8 mouse cellular contexts compared by ENCODE assay signal in genomic region chr2:121415103-121415502, GRCm38 (mm10). TPM values are rescaled to one million over a fixed set of nuclear protein-coding genes. Genes with fewer than 3 reads are reported as not detected.
DNase-seq lines count a peak whose midpoint lies in the region; ATAC-seq and TF ChIP-seq lines count a peak whose summit lies in the region.

No protein-coding gene starts in this region.

- TF ChIP-seq CTCF in midbrain, postnatal 0 days (IDR thresholded peaks at IDR 0.05) = no peak

- H3K9ac ChIP-seq in kidney, embryonic 15.5 days = peak overlapping the region; percentile 98
- H3K9ac ChIP-seq in embryonic facial prominence, embryonic 11.5 days (replicated peaks; ENCODE audit: low read length) = peak overlapping the region; percentile 40
- H3K9ac ChIP-seq in intestine, embryonic 14.5 days (ENCODE audit: low read length) = peak overlapping the region; percentile 100
- H3K9ac ChIP-seq in midbrain, postnatal 0 days (replicated peaks; ENCODE audit: low read length, poor library complexity, severe bottlenecking) = peak overlapping the region; percentile 93; the same call in 1 of the 2 replicates

- no peak for ATAC-seq in kidney, embryonic 15.5 days (replicated peaks; ENCODE audit: low FRiP score)
- ATAC-seq in embryonic facial prominence, embryonic 11.5 days (replicated peaks; ENCODE audit: insufficient number of reproducible peaks, low FRiP score, low TSS enrichment, low read depth) = no peak
- ATAC-seq in intestine, embryonic 14.5 days (replicated peaks; ENCODE audit: low FRiP score, low TSS enrichment, low read depth) = no peak
- ATAC-seq in midbrain, postnatal 0 days (ENCODE audit: low FRiP score) = no peak

- H3K27me3 ChIP-seq in kidney, embryonic 15.5 days = no peaks in the 10 kb centered on the region
- H3K27me3 ChIP-seq in embryonic facial prominence, embryonic 11.5 days (ENCODE audit: control insufficient read depth, insufficient read depth, low read length) = no peaks in the 10 kb centered on the region
- H3K27me3 ChIP-seq in intestine, embryonic 14.5 days (replicated peaks; ENCODE audit: control insufficient read depth, insufficient read depth, low read length) = no peaks in the 10 kb centered on the region
- H3K27me3 ChIP-seq in midbrain, postnatal 0 days (ENCODE audit: insufficient read depth, low read length) = no peaks in the 10 kb centered on the region

- peaks cover 34% of the 10 kb centered on the region for H3K36me3 ChIP-seq in kidney, embryonic 15.5 days
- H3K36me3 ChIP-seq in embryonic facial prominence, embryonic 11.5 days (replicated peaks; ENCODE audit: control insufficient read depth, insufficient read depth, low read depth, low read length) = peaks cover 7% of the 10 kb centered on the region
- peaks cover 29% of the 10 kb centered on the region for H3K36me3 ChIP-seq in intestine, embryonic 14.5 days (ENCODE audit: control insufficient read depth, insufficient read depth, low read length)
- H3K36me3 ChIP-seq in midbrain, postnatal 0 days (ENCODE audit: insufficient read depth, low read length) = peaks cover 5% of the 10 kb centered on the region; the same call in 1 of the 2 replicates

- no peak overlapping the region for H3K27ac ChIP-seq in kidney, embryonic 15.5 days
- H3K27ac ChIP-seq in embryonic facial prominence, embryonic 11.5 days (replicated peaks; ENCODE audit: low read depth, low read length) = no peak overlapping the region
- H3K27ac ChIP-seq in intestine, embryonic 14.5 days (ENCODE audit: low read depth) = no peak overlapping the region
- no peak overlapping the region for H3K27ac ChIP-seq in midbrain, postnatal 0 days (ENCODE audit: low read depth, low read length)

- no peaks in the 10 kb centered on the region for H3K9me3 ChIP-seq in kidney, embryonic 15.5 days (replicated peaks)
- no peaks in the 10 kb centered on the region for H3K9me3 ChIP-seq in embryonic facial prominence, embryonic 11.5 days (replicated peaks; ENCODE audit: control insufficient read depth, low read length)
- H3K9me3 ChIP-seq in intestine, embryonic 14.5 days (ENCODE audit: control insufficient read depth, low read length) = no peaks in the 10 kb centered on the region
- no peaks in the 10 kb centered on the region for H3K9me3 ChIP-seq in midbrain, postnatal 0 days (ENCODE audit: low read length)

- DNase-seq in kidney, postnatal 36 days = no peak
- DNase-seq in embryonic facial prominence, embryonic 11.5 days (ENCODE audit: low spot score) = no peak
- no peak for DNase-seq in intestine, embryonic 14.5 days (ENCODE audit: low spot score)
- no peak for DNase-seq in midbrain, postnatal 0 days (ENCODE audit: low spot score)
- DNase-seq in right cerebral cortex, adult 18-20 months = no peak
- DNase-seq in thymus, postnatal 4 days = no peak
- DNase-seq in cerebellum, adult 11 months = no peak

- peak overlapping the region; percentile 64 for H3K4me2 ChIP-seq in kidney, embryonic 15.5 days
- H3K4me2 ChIP-seq in embryonic facial prominence, embryonic 11.5 days (ENCODE audit: low read depth, low read length) = peak overlapping the region; percentile 57
- peak overlapping the region; percentile 88 for H3K4me2 ChIP-seq in intestine, embryonic 14.5 days (ENCODE audit: low read length)
- peak overlapping the region; percentile 45 for H3K4me2 ChIP-seq in midbrain, postnatal 0 days (ENCODE audit: low read depth, low read length, poor library complexity, severe bottlenecking)

- peak overlapping the region; percentile 96 for H3K4me3 ChIP-seq in kidney, embryonic 15.5 days (replicated peaks)
- H3K4me3 ChIP-seq in embryonic facial prominence, embryonic 11.5 days (ENCODE audit: low read depth, low read length) = peak overlapping the region; percentile 99
- H3K4me3 ChIP-seq in intestine, embryonic 14.5 days (ENCODE audit: low read depth, low read length) = peak overlapping the region; percentile 100
- H3K4me3 ChIP-seq in midbrain, postnatal 0 days (ENCODE audit: low read depth, low read length) = peak overlapping the region; percentile 97

- WGBS in kidney, embryonic 15.5 days = 49% methylated on average over 3 of the region's 3 CpGs
- WGBS in embryonic facial prominence, embryonic 11.5 days = 62% methylated on average over 3 of the region's 3 CpGs
- 45% methylated on average over 3 of the region's 3 CpGs for WGBS in intestine, embryonic 14.5 days
- WGBS in midbrain, postnatal 0 days = 57% methylated on average over 3 of the region's 3 CpGs

- H3K4me1 ChIP-seq in kidney, embryonic 15.5 days = peaks cover 30% of the 10 kb centered on the region
- no peaks in the 10 kb centered on the region for H3K4me1 ChIP-seq in embryonic facial prominence, embryonic 11.5 days (ENCODE audit: control insufficient read depth, insufficient read depth, low read length)
- H3K4me1 ChIP-seq in intestine, embryonic 14.5 days (replicated peaks; ENCODE audit: control insufficient read depth, insufficient read depth, low read length) = peaks cover 18% of the 10 kb centered on the region
- peaks cover 9% of the 10 kb centered on the region; the same call in 1 of the 2 replicates for H3K4me1 ChIP-seq in midbrain, postnatal 0 days (ENCODE audit: insufficient read depth, low read length)

RNA-seq across cellular contexts. Expression of gene Catsper2, which starts 1.5 kb away (rescaled TPM):
- polyA plus RNA-seq in kidney, embryonic 15.5 days (2015; fragmentation: Nextera tagmentation; extraction: Ambion mirVana) = 1.8 and 2.7 TPM in 2 replicates
- polyA plus RNA-seq in embryonic facial prominence, embryonic 11.5 days (2014; fragmentation: Nextera tagmentation; extraction: Ambion mirVana) = 1.8 and 2.0 TPM in 2 replicates
- polyA plus RNA-seq in intestine, embryonic 14.5 days (2014; fragmentation: Nextera tagmentation; extraction: Ambion mirVana) = 2.1 and 2.2 TPM in 2 replicates
- total RNA-seq in midbrain, postnatal 0 days (2014; rRNA removed) = 2.7 and 3.8 TPM in 2 replicates
- polyA plus RNA-seq in midbrain, postnatal 0 days (2015; fragmentation: Nextera tagmentation; extraction: Ambion mirVana) = 2.6 and 3.0 TPM in 2 replicates

RNA-seq across cellular contexts. Expression of gene Pdia3, which starts 1.5 kb away (rescaled TPM):
- 811 and 867 TPM in 2 replicates for polyA plus RNA-seq in kidney, embryonic 15.5 days (2015; fragmentation: Nextera tagmentation; extraction: Ambion mirVana)
- polyA plus RNA-seq in embryonic facial prominence, embryonic 11.5 days (2014; fragmentation: Nextera tagmentation; extraction: Ambion mirVana) = 589 and 609 TPM in 2 replicates
- 540 and 546 TPM in 2 replicates for polyA plus RNA-seq in intestine, embryonic 14.5 days (2014; fragmentation: Nextera tagmentation; extraction: Ambion mirVana)
- total RNA-seq in midbrain, postnatal 0 days (2014; rRNA removed) = 61.9 and 77.1 TPM in 2 replicates
- 269 and 301 TPM in 2 replicates for polyA plus RNA-seq in midbrain, postnatal 0 days (2015; fragmentation: Nextera tagmentation; extraction: Ambion mirVana)

RNA-seq across cellular contexts. Expression of gene Strc, which starts 28.1 kb away (rescaled TPM):
- polyA plus RNA-seq in kidney, embryonic 15.5 days (2015; fragmentation: Nextera tagmentation; extraction: Ambion mirVana) = not detected in 2 replicates
- not detected in 2 replicates for polyA plus RNA-seq in embryonic facial prominence, embryonic 11.5 days (2014; fragmentation: Nextera tagmentation; extraction: Ambion mirVana)
- not detected in 2 replicates for polyA plus RNA-seq in intestine, embryonic 14.5 days (2014; fragmentation: Nextera tagmentation; extraction: Ambion mirVana)
- not detected in 2 replicates for total RNA-seq in midbrain, postnatal 0 days (2014; rRNA removed)
- polyA plus RNA-seq in midbrain, postnatal 0 days (2015; fragmentation: Nextera tagmentation; extraction: Ambion mirVana) = 0.02 TPM in 1 of 2 replicates, not detected in the other

RNA-seq across cellular contexts. Expression of gene Ell3, which starts 29.0 kb away (rescaled TPM):
- polyA plus RNA-seq in kidney, embryonic 15.5 days (2015; fragmentation: Nextera tagmentation; extraction: Ambion mirVana) = 11.2 and 12.9 TPM in 2 replicates
- polyA plus RNA-seq in embryonic facial prominence, embryonic 11.5 days (2014; fragmentation: Nextera tagmentation; extraction: Ambion mirVana) = 9.5 and 15.2 TPM in 2 replicates
- 12.4 and 14.8 TPM in 2 replicates for polyA plus RNA-seq in intestine, embryonic 14.5 days (2014; fragmentation: Nextera tagmentation; extraction: Ambion mirVana)
- total RNA-seq in midbrain, postnatal 0 days (2014; rRNA removed) = 0.33 TPM in 1 of 2 replicates, not detected in the other
- polyA plus RNA-seq in midbrain, postnatal 0 days (2015; fragmentation: Nextera tagmentation; extraction: Ambion mirVana) = 1.6 and 2.6 TPM in 2 replicates

RNA-seq across cellular contexts. Expression of gene Serf2, which starts 33.9 kb away (rescaled TPM):
- polyA plus RNA-seq in kidney, embryonic 15.5 days (2015; fragmentation: Nextera tagmentation; extraction: Ambion mirVana) = 482 and 510 TPM in 2 replicates
- polyA plus RNA-seq in embryonic facial prominence, embryonic 11.5 days (2014; fragmentation: Nextera tagmentation; extraction: Ambion mirVana) = 475 and 478 TPM in 2 replicates
- 513 and 576 TPM in 2 replicates for polyA plus RNA-seq in intestine, embryonic 14.5 days (2014; fragmentation: Nextera tagmentation; extraction: Ambion mirVana)
- total RNA-seq in midbrain, postnatal 0 days (2014; rRNA removed) = 235 and 284 TPM in 2 replicates
- polyA plus RNA-seq in midbrain, postnatal 0 days (2015; fragmentation: Nextera tagmentation; extraction: Ambion mirVana) = 271 and 278 TPM in 2 replicates

Comparison
In these comparisons a context has a peak if more than half of its experiments do, and no peak if none do; other contexts are left out.
1. H3K9ac ChIP-seq: peak in every context shown above with its lines; median percentile 100 in intestine, embryonic 14.5 days; 98 in kidney, embryonic 15.5 days; 93 in midbrain, postnatal 0 days; 40 in embryonic facial prominence, embryonic 11.5 days.